Mouse (Mus musculus): ENCODE data around the gene Mfsd4a. TPM values are rescaled to one million over a fixed set of nuclear protein-coding genes. Genes with fewer than 3 reads are reported as not detected.

The Mfsd4a gene
- polyA plus RNA-seq, 1 experiment = 42.8 TPM

DNA sequence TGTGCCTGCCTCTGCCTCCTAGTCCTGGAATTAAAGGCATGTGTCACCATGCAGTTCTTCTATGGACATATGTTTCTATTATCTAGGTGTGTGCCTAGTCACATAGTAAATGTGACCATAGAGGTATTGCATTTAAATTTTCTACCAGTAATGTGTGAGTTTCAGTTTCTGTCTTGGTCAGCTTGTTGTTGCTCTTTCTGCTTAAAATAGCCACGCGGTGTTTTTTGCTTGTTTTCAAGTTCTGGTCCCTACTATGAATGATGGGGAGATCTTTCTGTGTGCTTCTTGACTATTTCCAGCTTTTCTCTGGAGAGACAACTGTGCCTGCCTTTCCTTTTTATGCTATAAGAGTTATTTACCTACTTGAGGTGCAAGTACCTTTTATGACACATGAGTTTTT is 56.1 kb downstream of the Mfsd4a start:
- no peaks in the 10 kb centered on the region for H3K27me3 ChIP-seq (ENCODE audit: control insufficient read depth, insufficient read depth, low read length)
- H3K27ac ChIP-seq (ENCODE audit: insufficient read depth, low read length) = no peak overlapping the region
- 84% methylated on average over 2 of the region's 2 CpGs for WGBS
- no peaks in the 10 kb centered on the region for H3K4me1 ChIP-seq (ENCODE audit: control insufficient read depth, insufficient read depth, low read length)
- TF ChIP-seq CTCF (IDR thresholded peaks at IDR 0.05; ENCODE audit: borderline replicate concordance, insufficient read depth, low read depth, low read length) (no peak), POLR2A (IDR thresholded peaks at IDR 0.05; ENCODE audit: borderline replicate concordance, insufficient read depth, low read length) (no peak)
- no peak for DNase-seq
- H3K4me3 ChIP-seq (replicated peaks; ENCODE audit: insufficient read depth, low read depth, low read length) = no peak overlapping the region

DNA sequence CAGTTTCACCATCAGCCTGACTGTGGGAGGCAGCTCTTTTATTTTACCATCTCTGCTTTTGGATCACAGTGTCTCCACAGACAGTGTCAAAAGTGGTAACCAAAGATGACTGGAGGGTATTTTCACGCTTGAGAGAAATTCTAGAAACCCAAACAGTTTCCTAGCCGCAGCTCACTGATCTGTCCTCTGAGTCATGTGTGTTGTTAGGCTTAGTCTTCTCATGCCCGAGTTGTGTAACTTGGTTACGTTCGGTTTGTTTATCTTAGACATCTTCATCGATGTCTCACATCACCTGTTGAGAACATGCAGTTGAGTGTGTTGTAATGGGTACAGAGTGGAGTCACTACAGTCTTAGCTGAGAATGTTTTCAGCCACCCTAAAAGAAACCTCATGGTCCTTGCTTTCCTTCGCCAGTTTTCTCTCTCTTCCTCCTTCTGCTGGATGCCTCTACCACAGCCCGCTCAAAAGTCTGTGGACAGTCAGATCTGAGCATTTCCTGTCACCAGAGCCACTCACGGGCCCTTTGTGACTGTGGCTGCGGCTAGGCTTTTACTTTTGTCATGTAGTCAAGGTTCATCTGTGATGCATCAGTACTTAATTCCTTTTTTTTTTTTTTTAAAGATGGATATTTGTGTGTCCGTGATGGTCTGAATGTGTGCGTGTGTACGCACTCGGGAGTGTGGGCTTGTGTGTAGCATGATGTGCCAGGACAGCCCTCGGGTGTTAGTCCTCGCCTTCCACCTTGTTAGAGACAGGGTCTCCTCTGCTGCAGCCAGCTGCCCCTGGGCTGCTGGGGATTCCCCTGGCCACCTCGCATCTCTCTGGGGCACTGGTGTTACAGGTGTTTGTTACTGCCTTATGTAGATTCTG is 57.0 kb downstream of the Mfsd4a start:
- Histone ChIP-seq H3K4me3 (replicated peaks; ENCODE audit: insufficient read depth, low read depth, low read length) (no peak overlapping the region), H3K27ac (ENCODE audit: insufficient read depth, low read length) (no peak overlapping the region), H3K27me3 (ENCODE audit: control insufficient read depth, insufficient read depth, low read length) (no peaks in the 10 kb centered on the region), H3K4me1 (ENCODE audit: control insufficient read depth, insufficient read depth, low read length) (no peaks in the 10 kb centered on the region)
- no peak for TF ChIP-seq CTCF (IDR thresholded peaks at IDR 0.05; ENCODE audit: borderline replicate concordance, insufficient read depth, low read depth, low read length)
- no peak for TF ChIP-seq POLR2A (IDR thresholded peaks at IDR 0.05; ENCODE audit: borderline replicate concordance, insufficient read depth, low read length)
- no peak for DNase-seq
- WGBS = 83% methylated on average over 17 of the region's 17 CpGs

DNA sequence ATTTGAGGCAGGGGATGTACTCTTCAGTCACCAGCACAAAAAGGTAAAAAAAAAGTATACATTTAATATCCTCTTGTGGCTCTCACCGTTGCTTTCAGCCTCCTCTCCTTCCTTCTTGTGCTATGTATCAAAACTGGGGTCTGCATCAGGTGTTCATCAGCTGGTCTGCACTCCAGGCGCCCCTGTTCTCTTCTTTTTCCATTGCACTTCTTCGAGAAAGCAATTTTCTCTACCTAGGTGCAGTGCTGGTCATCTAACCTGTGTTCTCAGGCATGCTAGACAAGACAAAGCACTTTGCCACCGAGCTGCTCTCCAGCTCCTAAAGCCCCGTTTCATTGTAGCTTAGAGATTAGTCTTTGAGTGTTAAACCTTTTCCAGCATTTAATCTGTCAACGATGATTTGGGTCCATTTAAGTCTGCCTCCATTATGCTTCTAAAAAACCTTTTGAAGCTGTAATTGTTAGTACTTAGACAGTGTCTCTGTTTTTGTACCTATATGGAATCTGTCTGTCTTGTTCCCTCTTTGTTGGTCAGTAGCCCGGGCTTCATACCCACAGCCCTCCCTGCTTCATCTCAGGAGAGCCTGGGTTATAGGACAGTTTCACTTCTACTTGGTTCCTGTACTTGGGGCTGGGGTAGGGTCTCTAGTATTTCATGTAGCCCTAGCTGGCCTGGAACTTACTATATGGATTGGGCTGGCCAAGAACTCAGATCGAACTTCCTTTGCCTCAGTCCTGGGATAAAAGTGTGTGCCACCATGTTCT is 58.8 kb downstream of the Mfsd4a start:
- no peak for DNase-seq
- Histone ChIP-seq H3K4me3 (replicated peaks; ENCODE audit: insufficient read depth, low read depth, low read length) (peak overlapping the region; percentile 35), H3K4me1 (ENCODE audit: control insufficient read depth, insufficient read depth, low read length) (no peaks in the 10 kb centered on the region), H3K27me3 (ENCODE audit: control insufficient read depth, insufficient read depth, low read length) (no peaks in the 10 kb centered on the region), H3K27ac (ENCODE audit: insufficient read depth, low read length) (no peak overlapping the region)
- TF ChIP-seq CTCF (IDR thresholded peaks at IDR 0.05; ENCODE audit: borderline replicate concordance, insufficient read depth, low read depth, low read length) (no peak), POLR2A (IDR thresholded peaks at IDR 0.05; ENCODE audit: borderline replicate concordance, insufficient read depth, low read length) (no peak)
- WGBS = 43% methylated on average over 8 of the region's 8 CpGs

DNA sequence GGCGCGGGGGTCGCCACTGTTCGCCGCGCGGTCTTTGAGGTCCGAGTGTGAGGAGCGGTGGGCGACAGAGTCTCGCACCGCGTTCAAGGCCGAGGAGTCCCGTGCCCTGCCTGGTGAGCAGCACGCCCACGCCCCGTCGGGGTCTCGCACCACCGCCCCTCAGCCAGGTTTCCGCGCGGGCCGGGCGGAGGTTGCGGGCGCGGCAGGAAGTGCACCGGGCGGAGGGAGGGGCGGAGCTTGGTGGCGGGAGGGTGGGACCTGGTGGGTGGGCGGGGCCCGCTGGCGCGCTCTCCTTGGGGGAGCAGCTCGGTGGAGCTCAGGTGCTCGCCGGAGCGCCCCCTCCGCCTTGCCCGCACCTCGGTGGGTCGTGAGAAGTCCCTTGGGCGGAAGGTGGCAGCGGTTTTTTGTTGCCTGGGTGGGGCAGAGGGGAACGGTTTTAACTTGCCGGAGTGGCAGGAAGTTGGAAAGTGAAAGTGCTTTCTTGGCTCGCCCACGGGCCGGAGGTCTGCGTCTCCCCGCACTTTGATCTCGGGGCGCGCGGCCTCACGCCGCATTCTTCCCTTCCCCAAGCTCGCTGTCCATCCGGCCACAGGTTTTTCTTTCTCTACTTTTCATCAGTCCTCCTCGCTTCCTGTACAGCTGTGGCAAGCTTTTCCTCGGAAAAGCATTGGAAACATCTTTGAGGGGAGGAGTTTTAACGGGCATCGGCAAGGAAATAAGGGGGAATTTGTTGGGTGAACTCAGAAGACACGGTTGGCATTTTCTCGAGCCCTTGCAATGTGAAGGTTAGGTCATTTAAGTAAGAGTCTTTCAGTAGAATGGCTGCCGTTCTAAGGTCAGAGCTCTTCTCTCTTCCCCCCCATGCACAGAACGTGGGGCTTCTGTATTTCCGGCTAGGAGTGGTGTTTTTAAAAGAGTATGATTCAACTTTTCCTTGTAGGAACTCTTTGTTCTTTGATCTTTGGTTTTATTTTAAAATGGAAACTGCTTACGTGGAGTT is 59.7 kb downstream of the Mfsd4a start:
- H3K27me3 ChIP-seq (ENCODE audit: control insufficient read depth, insufficient read depth, low read length) = no peaks in the 10 kb centered on the region
- H3K4me1 ChIP-seq (ENCODE audit: control insufficient read depth, insufficient read depth, low read length) = no peaks in the 10 kb centered on the region
- TF ChIP-seq POLR2A (IDR thresholded peaks at IDR 0.05; ENCODE audit: borderline replicate concordance, insufficient read depth, low read length) = peak; percentile 60
- TF ChIP-seq CTCF (IDR thresholded peaks at IDR 0.05; ENCODE audit: borderline replicate concordance, insufficient read depth, low read depth, low read length) = no peak
- peak overlapping the region; percentile 80 for H3K27ac ChIP-seq (ENCODE audit: insufficient read depth, low read length)
- 1% methylated on average over 72 of the region's 72 CpGs for WGBS
- H3K4me3 ChIP-seq (replicated peaks; ENCODE audit: insufficient read depth, low read depth, low read length) = peak overlapping the region; percentile 77
- DNase-seq = peak; percentile 81 to 84

DNA sequence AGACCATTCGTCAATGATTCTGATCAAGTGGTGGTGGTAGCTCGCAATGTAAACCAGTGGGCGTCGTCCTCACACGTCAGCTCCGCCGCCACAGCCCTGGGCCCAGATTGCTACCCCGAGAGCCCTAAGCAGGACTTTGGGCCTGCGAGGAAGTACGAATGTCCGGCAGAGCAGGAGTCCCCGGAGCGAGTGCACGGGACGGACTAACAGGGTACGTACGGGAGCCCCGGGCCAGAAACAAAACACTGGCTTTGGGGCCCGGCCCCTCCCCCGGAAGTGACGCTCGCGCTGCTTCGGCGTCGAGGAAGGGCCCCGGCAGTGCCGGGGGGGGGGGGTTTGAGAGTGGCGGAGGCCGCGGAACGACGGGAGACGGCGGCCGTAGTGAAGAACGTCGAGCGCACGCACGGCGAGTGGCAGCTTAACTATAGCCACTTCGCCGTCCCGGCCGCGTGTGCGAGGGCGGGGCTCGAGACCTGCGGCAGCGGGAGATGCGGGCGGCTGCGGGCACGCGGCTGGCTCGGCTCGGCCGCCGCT is 60.5 kb downstream of the Mfsd4a start, which contains the start of gene Elk4:
Gene Elk4 (plus strand): TSS at position 326 of the 534 bp plus-strand sequence.
- TF ChIP-seq POLR2A (IDR thresholded peaks at IDR 0.05; ENCODE audit: borderline replicate concordance, insufficient read depth, low read length) (peak; percentile 73; the same call in 1 of the 2 replicates), CTCF (IDR thresholded peaks at IDR 0.05; ENCODE audit: borderline replicate concordance, insufficient read depth, low read depth, low read length) (no peak)
- under 1% methylated on average over 61 of the region's 61 CpGs for WGBS
- peak; percentile 87 to 89 for DNase-seq
- Histone ChIP-seq H3K27me3 (ENCODE audit: control insufficient read depth, insufficient read depth, low read length) (no peaks in the 10 kb centered on the region), H3K27ac (ENCODE audit: insufficient read depth, low read length) (peak within 1 kb of the TSS; percentile 83), H3K4me3 (replicated peaks; ENCODE audit: insufficient read depth, low read depth, low read length) (peak within 1 kb of the TSS; percentile 77), H3K4me1 (ENCODE audit: control insufficient read depth, insufficient read depth, low read length) (no peaks in the 10 kb centered on the region)

DNA sequence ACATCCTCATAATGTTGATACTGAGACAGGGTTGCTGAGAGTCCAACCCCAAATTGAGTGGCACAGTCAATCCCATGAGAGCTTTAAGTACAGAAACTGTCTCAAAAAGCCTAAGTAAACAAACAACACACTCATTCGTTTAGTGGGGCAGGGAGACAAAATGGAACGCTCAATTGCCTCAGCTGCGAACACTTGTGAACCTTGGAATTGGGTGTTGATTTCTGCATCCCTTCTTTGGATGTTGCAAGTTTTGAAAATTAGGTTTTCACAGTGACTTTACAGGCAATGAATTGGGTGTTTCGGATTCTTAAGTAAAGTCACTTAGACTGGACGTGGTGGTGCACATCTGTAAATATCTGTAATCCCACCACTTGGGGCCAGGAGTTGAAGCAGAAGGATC is 61.1 kb downstream of the Mfsd4a start:
- 36% methylated on average over 5 of the region's 5 CpGs for WGBS
- no peak for TF ChIP-seq CTCF (IDR thresholded peaks at IDR 0.05; ENCODE audit: borderline replicate concordance, insufficient read depth, low read depth, low read length)
- no peak for TF ChIP-seq POLR2A (IDR thresholded peaks at IDR 0.05; ENCODE audit: borderline replicate concordance, insufficient read depth, low read length)
- H3K4me1 ChIP-seq (ENCODE audit: control insufficient read depth, insufficient read depth, low read length) = no peaks in the 10 kb centered on the region
- DNase-seq = no peak
- H3K27ac ChIP-seq (ENCODE audit: insufficient read depth, low read length) = no peak overlapping the region
- no peak overlapping the region for H3K4me3 ChIP-seq (replicated peaks; ENCODE audit: insufficient read depth, low read depth, low read length)
- H3K27me3 ChIP-seq (ENCODE audit: control insufficient read depth, insufficient read depth, low read length) = no peaks in the 10 kb centered on the region

DNA sequence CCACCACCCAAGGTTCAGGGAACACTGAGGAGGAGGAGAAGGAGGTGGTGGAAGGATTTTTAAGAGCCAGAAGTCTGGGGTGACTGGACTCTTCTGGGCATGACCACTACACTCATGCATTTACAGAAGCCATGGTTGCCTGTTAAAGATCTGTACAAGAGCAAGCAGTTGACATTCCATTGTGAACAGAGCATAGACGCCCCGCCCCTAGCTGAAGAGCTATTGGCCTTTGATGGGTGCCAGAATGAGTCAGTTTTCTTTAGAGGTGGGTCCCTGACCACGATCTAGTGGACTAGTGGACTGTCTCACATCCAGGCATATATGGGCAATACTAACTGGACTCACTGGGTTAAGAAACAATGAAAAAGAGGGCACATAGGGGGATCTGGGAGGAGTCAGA is 61.8 kb downstream of the Mfsd4a start:
- no peak overlapping the region for H3K4me3 ChIP-seq (replicated peaks; ENCODE audit: insufficient read depth, low read depth, low read length)
- H3K27me3 ChIP-seq (ENCODE audit: control insufficient read depth, insufficient read depth, low read length) = no peaks in the 10 kb centered on the region
- H3K4me1 ChIP-seq (ENCODE audit: control insufficient read depth, insufficient read depth, low read length) = no peaks in the 10 kb centered on the region
- H3K27ac ChIP-seq (ENCODE audit: insufficient read depth, low read length) = no peak overlapping the region
- TF ChIP-seq CTCF (IDR thresholded peaks at IDR 0.05; ENCODE audit: borderline replicate concordance, insufficient read depth, low read depth, low read length) = no peak
- no peak for TF ChIP-seq POLR2A (IDR thresholded peaks at IDR 0.05; ENCODE audit: borderline replicate concordance, insufficient read depth, low read length)
- no peak for DNase-seq
- 85% methylated on average over 3 of the region's 3 CpGs for WGBS
